Mouse (Mus musculus): ENCODE results near the gene F12.

DNA sequence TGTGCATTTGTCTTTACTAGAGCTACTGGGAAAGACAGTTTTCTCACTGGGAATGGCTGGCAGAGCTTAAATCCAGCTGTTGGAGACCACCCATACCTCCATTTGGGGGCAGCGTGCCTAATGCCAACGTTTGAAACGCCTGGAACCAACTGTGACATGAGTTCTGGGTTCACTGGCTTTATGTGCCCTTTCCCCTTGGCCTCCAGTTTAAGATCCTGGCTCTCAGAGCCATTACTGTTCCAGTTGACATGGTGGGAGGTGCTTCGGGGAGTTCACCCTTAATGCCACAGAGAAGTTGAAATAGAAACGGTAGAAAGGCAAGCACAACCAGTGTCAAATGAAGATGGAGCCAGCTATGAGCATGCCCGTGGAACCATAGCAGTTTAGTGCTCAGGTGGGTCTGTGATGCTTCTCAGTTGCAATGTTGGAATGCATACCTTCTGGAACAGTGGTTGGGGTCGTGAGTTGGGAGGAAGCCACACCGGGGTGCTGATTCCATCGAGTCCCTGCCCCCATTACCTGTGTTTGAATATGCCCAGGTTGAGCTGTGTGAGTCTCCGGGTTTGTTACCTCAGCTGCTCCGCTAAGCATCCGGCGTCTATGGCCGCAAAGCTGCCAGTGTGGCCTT is 36.9 kb upstream of the F12 start:
- TF ChIP-seq CTCF (IDR thresholded peaks at IDR 0.05; ENCODE audit: insufficient read depth, low read depth, low read length) = no peak
- TF ChIP-seq POLR2A (IDR thresholded peaks at IDR 0.05; ENCODE audit: insufficient read depth, low read depth, low read length) = no peak

Data from olfactory bulb, adult 2 months (tissue).